Mouse (Mus musculus) thymus, adult 2 months (tissue): ENCODE data around the gene Slc27a4.
"Not testable (repeated sequence)": the region's sequence is repeated elsewhere in the genome, so short reads cannot be mapped to it uniquely, and the experiment has no call there.

Source experiments
- CTCF ChIP-seq: fragments of 200-500 bp; IDR thresholded peaks from 2 replicates; pipeline ENCODE4 v1.5.1; 2012; ENCODE audit warnings: mild to moderate bottlenecking, control low read depth, low read length, moderate library complexity, borderline replicate concordance; ENCODE audit not compliant: control insufficient read depth, poor library complexity, insufficient read depth; ENCODE audit errors: extremely low read depth
- POLR2A ChIP-seq: fragments of 200-500 bp; IDR thresholded peaks from 2 replicates; pipeline ENCODE4 v1.6.1; 2012; ENCODE audit warnings: mild to moderate bottlenecking, low read length, control low read depth, moderate library complexity; ENCODE audit not compliant: control insufficient read depth, poor library complexity, insufficient read depth; ENCODE audit errors: extremely low read depth

DNA sequence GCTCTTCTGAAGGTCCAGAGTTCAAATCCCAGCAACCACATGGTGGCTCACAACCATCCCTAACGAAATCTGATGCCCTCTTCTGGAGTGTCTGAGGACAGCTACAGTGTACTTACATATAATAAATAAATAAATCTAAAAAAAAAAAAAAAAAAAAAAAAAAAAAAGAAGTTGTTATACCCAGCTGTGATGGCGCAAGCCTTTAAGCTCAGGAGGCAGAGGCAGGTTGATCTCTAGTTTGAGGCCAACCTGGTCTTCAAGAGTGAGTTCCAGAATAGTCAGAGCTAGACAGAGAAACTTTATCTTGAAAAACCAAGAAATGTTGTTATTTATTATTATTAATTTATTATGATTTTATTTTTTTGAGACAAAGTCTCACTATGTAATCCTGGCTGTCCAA is 21.2 kb upstream of the Slc27a4 start:
- not testable (repeated sequence) for TF ChIP-seq CTCF, POLR2A
